Mouse (Mus musculus) CD8-positive naive resting alpha-beta T cell, adult 2 months (primary cell): ENCODE data around the gene Ttll13.

Experiments used
- DNase-seq, 2 experiments: peaks; one replicate each; pipeline ENCODE4 v3.0.0; 2022; ENCODE audit warnings: low read depth in 2 of 2, low spot score in 2 of 2

Ttll13 gene

GRCm38 (mm10) chr7:80261372-80261990 lies 15.3 kb downstream of the Ttll13 start:
- DNase-seq, result peak in 1 of 2 experiments; percentile 10

- no peak for DNase-seq
Measured at GRCm38 (mm10) chr7:80264606-80265005, 18.4 kb downstream of the Ttll13 start.

DNA sequence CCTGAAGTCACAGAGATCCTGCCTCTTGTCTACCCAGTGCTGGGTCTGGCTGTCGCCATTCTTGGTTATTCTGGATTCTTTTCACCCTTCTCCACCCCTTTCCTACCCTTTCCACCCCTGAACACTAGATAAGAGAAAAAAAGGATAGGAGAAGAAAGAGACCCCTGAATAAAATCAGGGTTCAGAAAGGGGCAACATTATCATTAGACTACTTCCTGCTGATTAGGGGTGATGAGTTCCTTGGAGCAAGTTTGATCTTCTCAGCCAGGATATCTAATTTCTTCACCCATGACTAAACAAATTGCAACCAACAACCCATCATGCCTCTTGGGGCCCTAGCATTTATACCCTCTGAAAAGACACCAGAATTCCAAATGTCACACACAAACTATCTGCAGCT lies 21.6 kb downstream of the Ttll13 start:
- DNase-seq, result no peak

- DNase-seq, result peak; percentile 91 to 94
Measured at GRCm38 (mm10) chr7:80268897-80269750, 22.9 kb downstream of the Ttll13 start, which contains the start of gene Vps33b. Vps33b (plus strand) TSS chr7:80269649.

DNA sequence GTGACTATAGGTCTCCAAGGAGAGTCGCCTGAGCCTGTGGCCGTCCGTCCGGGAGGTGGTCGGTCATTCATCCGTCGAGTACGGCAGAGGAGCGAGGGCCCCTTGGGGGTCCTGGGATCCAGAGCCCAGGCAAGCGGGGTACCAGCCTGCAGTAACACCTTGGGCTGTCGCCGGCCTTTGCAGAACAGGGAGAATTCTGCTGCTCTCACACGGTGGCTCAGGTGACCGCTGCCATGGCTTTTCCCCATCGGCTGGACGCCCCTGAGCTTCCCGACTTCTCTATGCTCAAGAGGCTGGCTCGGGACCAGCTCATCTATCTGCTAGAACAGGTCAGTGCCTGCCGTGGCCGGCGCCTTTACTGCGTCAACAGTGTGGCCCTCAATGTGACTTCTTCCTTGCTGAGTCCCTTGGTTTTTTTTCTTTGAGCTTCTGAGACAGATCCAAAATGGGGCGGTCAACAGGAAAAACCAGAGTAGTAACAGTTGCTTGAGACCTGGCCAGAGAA lies 23.6 kb downstream of the Ttll13 start:
- no peak for DNase-seq

DNA sequence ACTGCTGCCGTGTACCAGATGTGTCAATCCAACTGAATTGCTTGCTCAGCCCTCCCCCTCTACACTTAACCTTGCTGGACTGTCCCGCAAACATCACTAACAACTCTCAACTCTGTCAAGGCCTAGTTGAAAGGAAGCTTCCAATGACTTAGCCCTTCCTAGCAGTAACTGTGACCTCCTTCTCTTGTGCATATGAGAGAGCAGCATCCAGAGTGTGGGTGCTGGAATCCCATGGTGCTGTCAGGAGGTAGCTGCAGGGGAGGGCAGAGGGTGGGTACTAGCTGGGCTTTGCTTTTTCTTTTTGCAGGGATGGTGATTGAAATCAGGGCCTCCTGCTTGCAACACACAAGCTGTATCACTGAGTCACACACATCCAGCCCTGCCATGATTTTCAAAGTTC lies 27.3 kb downstream of the Ttll13 start:
- DNase-seq, result no peak

- DNase-seq, result no peak
Measured at GRCm38 (mm10) chr7:80276374-80276773, 30.2 kb downstream of the Ttll13 start.

GRCm38 (mm10) chr7:80280032-80280431 lies 33.9 kb downstream of the Ttll13 start:
- DNase-seq, result no peak

DNA sequence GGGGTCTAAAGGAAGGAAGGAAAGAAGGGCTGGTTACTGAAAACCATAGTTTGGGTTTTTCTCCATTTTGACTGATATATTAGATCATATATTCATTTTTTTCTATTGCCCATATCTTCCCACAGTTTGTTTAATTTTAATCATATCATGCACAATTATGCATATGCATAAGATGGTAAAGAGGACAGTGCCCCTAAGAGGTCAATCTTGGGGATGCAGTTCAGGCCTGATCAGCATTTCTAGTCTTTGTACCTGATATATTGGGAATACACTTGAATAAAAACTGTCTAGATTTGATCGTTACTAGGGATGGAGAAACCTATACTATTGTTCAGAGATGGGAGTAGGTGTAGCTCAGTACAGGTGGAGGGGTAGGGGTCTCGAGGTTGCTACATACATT lies 34.8 kb downstream of the Ttll13 start:
- no peak for DNase-seq

- DNase-seq, result no peak
Measured at GRCm38 (mm10) chr7:80281646-80282045, 35.5 kb downstream of the Ttll13 start.

- no peak for DNase-seq
Measured at GRCm38 (mm10) chr7:80283226-80283918, 37.2 kb downstream of the Ttll13 start.

DNA sequence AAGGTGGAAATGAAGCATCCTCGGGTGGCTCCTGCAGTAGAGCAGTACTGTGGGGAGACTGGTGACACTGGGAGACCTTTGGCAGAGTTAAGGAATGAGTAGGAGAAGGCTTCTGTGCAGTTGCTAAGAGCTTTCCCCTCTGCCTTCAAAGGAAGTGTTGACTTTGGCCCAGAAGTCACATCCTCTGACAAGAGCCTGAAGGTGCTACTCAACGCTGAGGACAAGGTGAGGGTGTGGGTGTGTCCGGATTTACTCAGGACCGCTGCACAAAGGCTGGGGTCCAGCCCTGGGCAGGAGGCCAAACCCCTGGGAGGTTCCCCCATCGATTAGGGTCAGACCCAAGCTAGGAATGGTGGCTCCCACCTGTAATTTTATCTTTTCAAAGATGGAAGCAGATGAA lies 38.2 kb downstream of the Ttll13 start:
- no peak for DNase-seq

- DNase-seq, result no peak
Measured at GRCm38 (mm10) chr7:80285725-80286124, 39.5 kb downstream of the Ttll13 start.

- no peak for DNase-seq
Measured at GRCm38 (mm10) chr7:80287736-80288135, 41.6 kb downstream of the Ttll13 start.

DNA sequence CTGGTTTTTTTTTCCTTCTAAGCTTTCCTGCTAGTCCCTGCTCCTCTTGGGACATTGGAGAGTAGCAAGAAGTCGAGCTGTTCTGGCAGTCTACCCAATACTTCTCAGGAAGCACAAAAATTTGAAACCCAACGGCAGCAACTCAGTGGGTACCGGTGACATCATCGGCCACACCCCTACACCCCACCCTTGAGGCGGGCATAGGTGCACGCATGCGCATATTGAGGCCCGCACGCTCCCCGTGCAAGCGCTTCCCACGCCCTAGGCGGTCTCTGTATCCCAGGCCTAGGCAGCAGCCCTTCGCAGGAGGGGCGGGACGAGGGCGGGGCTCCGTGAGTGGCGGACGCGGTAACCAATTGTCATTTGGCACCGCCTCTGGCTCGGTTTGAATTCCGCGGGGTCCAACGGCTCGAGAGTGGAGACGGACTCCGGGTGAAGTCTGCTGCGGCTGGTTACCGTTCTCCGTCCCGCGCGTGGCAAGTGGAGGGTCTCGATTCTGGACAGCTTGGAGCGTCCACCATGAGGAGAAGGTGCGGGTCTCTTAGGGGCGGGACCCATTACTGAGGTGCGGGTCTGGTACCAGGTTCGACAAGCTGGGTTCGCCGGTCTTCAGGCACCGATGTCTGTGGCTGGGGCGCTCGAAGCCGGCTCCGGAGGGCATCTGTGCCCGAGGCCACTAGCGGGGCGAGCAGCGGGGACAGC lies 48.0 kb downstream of the Ttll13 start, which contains the start of gene Prc1:
Prc1 (plus strand) TSS at position 389 of the 702 bp plus-strand sequence.
- peak; percentile 98 for DNase-seq

- no peak for DNase-seq
Measured at GRCm38 (mm10) chr7:80294764-80295648, 48.8 kb downstream of the Ttll13 start.

- no peak for DNase-seq
Measured at GRCm38 (mm10) chr7:80296462-80296861, 50.3 kb downstream of the Ttll13 start.

GRCm38 (mm10) chr7:80297041-80297440 lies 50.9 kb downstream of the Ttll13 start:
- DNase-seq, result no peak

DNA sequence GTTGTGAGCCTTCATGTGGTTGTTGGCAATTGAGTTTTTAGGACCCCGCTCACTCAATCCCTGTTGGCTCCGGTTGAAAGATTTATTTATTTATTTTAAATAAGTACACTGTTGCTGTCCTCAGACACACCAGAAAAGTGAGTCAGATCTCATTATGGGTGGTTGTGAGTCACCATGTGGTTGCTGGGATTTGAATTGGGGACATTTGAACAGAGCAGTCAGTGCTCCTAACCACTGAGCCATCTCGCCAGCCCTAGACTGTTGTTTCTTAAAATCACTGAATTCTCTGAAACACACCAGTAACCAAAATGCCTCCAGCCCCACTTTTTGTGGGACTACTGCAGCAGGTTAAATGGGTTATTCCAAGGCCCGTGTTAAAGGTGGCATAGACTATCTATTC lies 52.6 kb downstream of the Ttll13 start:
- DNase-seq, result no peak

DNA sequence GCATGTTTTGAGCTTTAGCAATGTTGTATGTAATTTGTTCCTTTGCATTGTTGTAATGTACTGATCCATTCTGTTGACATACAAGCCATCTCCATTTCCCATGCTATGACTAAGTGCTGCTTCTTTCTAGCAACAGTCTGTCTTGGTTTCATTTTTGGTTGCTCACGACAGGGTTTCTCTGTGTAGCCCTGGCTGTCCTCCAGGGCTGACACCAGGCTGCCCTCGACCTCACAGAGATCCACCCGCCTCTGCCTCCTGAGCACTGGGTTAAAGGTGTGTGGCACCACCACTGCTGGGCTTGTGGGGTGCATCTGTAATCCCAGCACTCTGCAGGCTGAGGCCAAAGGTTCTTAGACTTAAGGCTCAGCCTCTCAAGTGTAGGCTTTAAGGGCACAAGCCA lies 53.4 kb downstream of the Ttll13 start:
- no peak for DNase-seq
